Mouse (Mus musculus): ENCODE data around the gene Galns. TPM values are rescaled to one million over a fixed set of nuclear protein-coding genes. Genes with fewer than 3 reads are reported as not detected.

Gene Galns
- 12.0 and 16.6 TPM in 2 replicates for polyA plus RNA-seq (2015; fragmentation: Nextera tagmentation; extraction: Ambion mirVana)

GRCm38 (mm10) chr8:122611295-122612133 lies at the start of gene Galns, which contains the start of gene Trappc2l:
Gene Galns (minus strand): TSS chr8:122611463.
Gene Trappc2l (plus strand): TSS chr8:122611640.
- Histone ChIP-seq H3K4me2 (peak within 1 kb of the TSS; percentile 96), H3K9ac (peak within 1 kb of the TSS; percentile 64), H3K4me3 (peak within 1 kb of the TSS; percentile 72), H3K9me3 (no peaks in the 10 kb centered on the region), H3K27me3 (no peaks in the 10 kb centered on the region), H3K36me3 (peaks cover 22% of the 10 kb centered on the region), H3K4me1 (peaks cover 32% of the 10 kb centered on the region), H3K27ac (peak within 1 kb of the TSS; percentile 78)
- under 1% methylated on average over 57 of the region's 57 CpGs for WGBS
- ATAC-seq (ENCODE audit: insufficient number of reproducible peaks, low FRiP score, low TSS enrichment, low read depth) = peak; percentile 97

DNA sequence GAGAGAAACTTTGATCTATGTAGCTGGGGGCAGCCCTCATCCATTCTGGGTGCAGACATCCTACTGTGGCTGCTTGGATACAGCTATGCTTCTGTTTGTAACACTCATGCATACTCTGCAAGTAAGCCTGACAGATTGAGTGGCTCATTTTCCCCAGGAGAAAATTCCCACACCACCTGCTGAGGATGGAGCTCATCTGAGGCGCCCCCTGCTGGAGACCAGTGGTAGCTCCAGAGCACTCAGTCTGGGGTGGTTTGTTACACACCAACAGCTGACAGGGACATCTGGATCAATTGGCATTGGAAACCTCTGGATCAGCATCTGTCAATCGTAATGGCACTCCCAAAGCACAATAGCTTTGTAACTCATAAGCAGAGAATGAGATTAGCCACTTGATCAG lies 48.8 kb upstream of the Galns start:
- 74% methylated on average over 2 of the region's 2 CpGs for WGBS
- Histone ChIP-seq H3K36me3 (no peaks in the 10 kb centered on the region), H3K27ac (no peak overlapping the region), H3K4me2 (no peak overlapping the region), H3K9ac (no peak overlapping the region), H3K9me3 (no peaks in the 10 kb centered on the region), H3K4me1 (peaks cover 79% of the 10 kb centered on the region), H3K27me3 (no peaks in the 10 kb centered on the region), H3K4me3 (no peak overlapping the region)
- ATAC-seq (ENCODE audit: insufficient number of reproducible peaks, low FRiP score, low TSS enrichment, low read depth) = no peak

GRCm38 (mm10) chr8:122658807-122659160 lies 47.5 kb upstream of the Galns start:
- H3K36me3 ChIP-seq = no peaks in the 10 kb centered on the region

DNA sequence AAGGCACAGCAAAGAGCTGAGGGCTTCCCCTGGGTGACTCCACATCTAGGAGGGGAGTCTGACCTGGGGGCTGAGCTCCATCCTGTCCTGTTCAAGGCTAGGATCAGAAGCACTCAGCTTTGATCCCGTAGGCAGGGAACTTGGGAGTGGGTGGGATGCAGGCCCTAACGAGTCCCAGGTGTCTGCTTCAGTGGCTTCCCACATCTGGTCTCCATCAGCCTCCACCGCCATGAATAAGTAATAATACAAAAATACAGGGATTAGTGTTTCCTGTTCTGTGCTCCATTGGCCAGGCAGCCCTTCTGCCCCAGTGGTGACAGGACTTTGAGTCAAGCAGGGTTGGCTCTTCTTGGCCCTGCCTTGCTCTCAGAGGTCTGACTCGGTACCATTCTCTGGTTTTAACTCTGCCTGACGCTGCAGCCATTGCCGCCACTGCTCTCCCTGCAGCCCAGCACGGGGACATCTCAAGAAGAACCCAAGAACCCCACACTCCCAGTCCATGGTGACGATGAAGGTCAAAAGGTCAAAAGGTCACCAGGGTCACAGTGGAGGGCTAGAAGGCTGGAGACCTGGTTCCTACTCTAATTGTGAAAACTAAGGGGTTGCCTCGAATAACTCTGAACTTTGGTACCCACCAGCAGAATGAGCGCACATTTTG lies 47.0 kb upstream of the Galns start:
- no peak for ATAC-seq (ENCODE audit: insufficient number of reproducible peaks, low FRiP score, low TSS enrichment, low read depth)
- Histone ChIP-seq H3K4me1 (peaks cover 73% of the 10 kb centered on the region), H3K4me2 (peak overlapping the region; percentile 25; the same call in 1 of the 2 replicates), H3K4me3 (no peak overlapping the region), H3K9ac (no peak overlapping the region), H3K27ac (peak overlapping the region; percentile 80), H3K27me3 (no peaks in the 10 kb centered on the region), H3K36me3 (no peaks in the 10 kb centered on the region), H3K9me3 (no peaks in the 10 kb centered on the region)
- 29% methylated on average over 10 of the region's 10 CpGs for WGBS

More at GRCm38 (mm10) chr8:122658807-122659160, 47.5 kb upstream of the Galns start:
- Histone ChIP-seq H3K27ac (peak overlapping the region; percentile 80), H3K9me3 (no peaks in the 10 kb centered on the region), H3K27me3 (no peaks in the 10 kb centered on the region), H3K9ac (no peak overlapping the region), H3K4me3 (no peak overlapping the region), H3K4me2 (peak overlapping the region; percentile 25; the same call in 1 of the 2 replicates), H3K4me1 (peaks cover 73% of the 10 kb centered on the region)
- ATAC-seq (ENCODE audit: insufficient number of reproducible peaks, low FRiP score, low TSS enrichment, low read depth) = no peak
- WGBS = 19% methylated on average over 9 of the region's 9 CpGs

DNA sequence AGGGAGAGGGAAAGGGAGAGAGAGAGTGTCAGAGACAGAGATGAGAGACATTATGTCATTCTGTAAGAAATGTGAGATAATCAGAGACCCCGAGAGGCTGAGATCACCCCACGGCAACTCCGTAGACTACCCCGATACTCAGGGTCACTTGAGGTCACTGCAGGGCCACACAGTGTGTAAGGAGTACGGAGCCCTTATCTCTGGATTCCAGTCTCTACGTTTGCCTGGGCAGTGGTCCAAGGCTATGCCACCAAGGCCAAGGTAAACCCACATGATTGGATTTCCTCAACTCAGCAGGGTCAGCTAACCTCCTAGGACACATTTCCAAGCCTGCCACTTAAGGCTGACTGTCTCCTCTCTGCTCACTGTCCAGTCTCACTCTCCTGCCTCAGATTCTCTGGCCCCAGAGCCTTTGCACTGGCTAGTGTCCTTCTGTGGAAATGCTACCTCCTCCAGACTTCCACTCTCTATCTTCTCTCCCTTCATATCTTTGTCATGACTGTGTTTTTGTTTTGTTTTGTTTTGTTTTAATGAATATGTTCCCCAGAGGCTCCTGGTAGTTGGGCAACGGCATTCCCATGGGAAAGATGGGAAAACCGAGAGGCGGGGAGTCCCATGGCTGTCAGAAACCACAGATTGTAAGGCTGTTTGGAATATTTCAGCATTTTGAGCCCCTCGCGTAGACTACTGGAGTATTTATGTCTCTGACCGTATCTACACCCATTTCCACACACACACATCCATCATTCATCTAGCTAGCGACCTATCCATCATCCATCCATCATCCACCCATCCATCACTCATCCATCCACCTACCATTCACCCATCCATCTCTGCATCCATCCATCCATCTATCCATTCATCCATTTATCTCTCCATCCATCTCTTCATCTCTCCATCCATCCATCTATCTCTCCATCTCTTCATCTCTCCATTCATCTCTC lies 45.1 kb upstream of the Galns start:
- Histone ChIP-seq H3K27ac (no peak overlapping the region), H3K27me3 (peaks cover 4% of the 10 kb centered on the region; the same call in 1 of the 2 replicates), H3K36me3 (no peaks in the 10 kb centered on the region), H3K4me3 (no peak overlapping the region), H3K4me1 (peaks cover 65% of the 10 kb centered on the region), H3K9ac (no peak overlapping the region), H3K4me2 (no peak overlapping the region), H3K9me3 (no peaks in the 10 kb centered on the region)
- 73% methylated on average over 13 of the region's 13 CpGs for WGBS
- ATAC-seq (ENCODE audit: insufficient number of reproducible peaks, low FRiP score, low TSS enrichment, low read depth) = no peak

DNA sequence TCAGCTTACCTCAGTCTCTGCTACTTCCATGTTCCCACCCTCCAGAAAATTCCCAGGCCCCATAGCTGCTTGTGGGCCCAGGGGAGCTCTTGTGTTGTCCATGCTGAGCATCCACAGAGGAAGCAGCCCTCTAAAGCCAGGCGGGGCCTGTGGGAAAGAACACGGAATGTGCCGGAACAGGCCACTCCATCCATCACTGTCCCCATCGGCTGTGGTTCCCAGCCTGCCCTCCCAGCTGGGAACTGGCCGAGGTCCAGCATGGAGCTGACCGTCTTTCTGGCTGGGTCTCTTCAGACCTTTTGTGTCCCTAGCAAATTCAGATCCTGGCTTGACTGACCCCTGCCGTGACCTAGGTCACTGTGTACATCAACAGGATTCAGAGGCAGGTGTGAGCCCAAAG lies 43.5 kb upstream of the Galns start:
- H3K9ac ChIP-seq = no peak overlapping the region
- no peaks in the 10 kb centered on the region for H3K36me3 ChIP-seq
- no peak overlapping the region for H3K4me2 ChIP-seq
- WGBS = 56% methylated on average over 7 of the region's 7 CpGs
- peaks cover 54% of the 10 kb centered on the region for H3K4me1 ChIP-seq
- no peak overlapping the region for H3K4me3 ChIP-seq
- H3K27me3 ChIP-seq = peaks cover 6% of the 10 kb centered on the region; the same call in 1 of the 2 replicates
- no peak overlapping the region for H3K27ac ChIP-seq
- ATAC-seq (ENCODE audit: insufficient number of reproducible peaks, low FRiP score, low TSS enrichment, low read depth) = no peak
- no peaks in the 10 kb centered on the region for H3K9me3 ChIP-seq

DNA sequence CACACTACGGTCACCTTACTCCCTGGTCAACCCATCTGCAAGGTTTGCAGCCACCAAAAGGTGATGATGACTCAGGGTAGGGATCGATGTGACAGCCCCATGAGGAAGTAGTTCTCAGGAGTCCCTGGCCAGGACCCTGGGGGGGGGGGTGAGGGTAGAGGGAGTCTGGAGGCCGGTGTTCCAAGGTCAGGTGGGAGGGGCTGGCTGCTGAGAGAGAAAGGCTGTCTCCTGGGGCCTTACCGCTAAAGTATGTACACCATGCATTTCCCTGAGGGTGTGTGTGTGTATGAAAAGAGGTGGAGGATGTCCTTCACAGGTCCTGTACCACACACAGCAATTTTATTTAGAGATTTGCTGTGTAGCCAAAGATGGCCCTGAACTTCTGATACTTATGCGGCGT lies 41.4 kb upstream of the Galns start:
- H3K4me1 ChIP-seq = peaks cover 47% of the 10 kb centered on the region
- no peak overlapping the region for H3K4me3 ChIP-seq
- H3K9me3 ChIP-seq = no peaks in the 10 kb centered on the region
- no peak for ATAC-seq (ENCODE audit: insufficient number of reproducible peaks, low FRiP score, low TSS enrichment, low read depth)
- no peaks in the 10 kb centered on the region for H3K36me3 ChIP-seq
- 61% methylated on average over 6 of the region's 6 CpGs for WGBS
- H3K4me2 ChIP-seq = no peak overlapping the region
- H3K9ac ChIP-seq = no peak overlapping the region
- peaks cover 6% of the 10 kb centered on the region; the same call in 1 of the 2 replicates for H3K27me3 ChIP-seq
- H3K27ac ChIP-seq = no peak overlapping the region

- peaks cover 44% of the 10 kb centered on the region for H3K4me1 ChIP-seq
- ATAC-seq (ENCODE audit: insufficient number of reproducible peaks, low FRiP score, low TSS enrichment, low read depth) = peak; percentile 46; the same call in 1 of the 2 replicates
These were observed 40.2 kb upstream of the Galns start for GRCm38 (mm10) chr8:122651326-122651921.

DNA sequence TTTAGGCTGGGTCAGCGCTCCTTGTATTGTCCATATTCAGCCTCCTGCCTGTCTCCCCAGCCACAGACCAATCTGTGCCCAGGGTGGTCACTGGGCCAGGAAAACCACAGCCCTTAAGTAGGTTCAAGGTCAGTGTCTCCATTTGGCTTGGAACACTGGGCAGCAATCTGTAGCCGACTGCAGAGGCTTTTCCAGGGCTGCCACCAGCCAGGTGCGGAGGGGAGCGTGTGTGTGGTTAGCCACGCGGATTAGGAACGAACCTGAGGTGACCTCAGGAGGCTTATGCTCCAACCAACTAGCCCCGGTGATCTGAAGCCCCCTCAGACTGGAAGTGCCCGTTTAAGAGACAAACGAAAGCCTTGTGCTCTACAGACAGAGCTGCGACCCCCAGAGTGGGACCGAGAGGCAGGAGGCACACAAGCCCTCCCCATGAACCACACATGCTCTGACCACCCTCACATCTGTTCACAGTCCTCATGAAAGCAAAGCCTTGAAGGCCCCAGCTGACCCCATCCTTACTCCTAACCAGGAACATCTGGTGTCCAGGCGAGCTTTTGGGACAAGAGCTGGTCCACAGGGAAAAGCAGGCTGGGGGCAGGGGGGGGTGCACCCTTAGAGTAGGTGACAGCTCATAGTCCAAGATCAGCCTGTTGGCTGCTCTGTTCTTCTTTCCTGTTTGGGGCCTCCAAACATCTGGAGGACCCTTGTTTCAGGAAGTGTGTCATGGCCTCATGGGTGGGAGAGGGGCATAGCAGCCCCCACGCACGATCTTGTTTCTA lies 37.1 kb upstream of the Galns start:
- H3K27me3 ChIP-seq = peaks cover 6% of the 10 kb centered on the region; the same call in 1 of the 2 replicates
- peaks cover 30% of the 10 kb centered on the region for H3K4me1 ChIP-seq
- no peak overlapping the region for H3K9ac ChIP-seq
- H3K27ac ChIP-seq = no peak overlapping the region
- H3K36me3 ChIP-seq = peaks cover 4% of the 10 kb centered on the region
- ATAC-seq (ENCODE audit: insufficient number of reproducible peaks, low FRiP score, low TSS enrichment, low read depth) = no peak
- no peak overlapping the region for H3K4me2 ChIP-seq
- WGBS = 38% methylated on average over 15 of the region's 15 CpGs
- H3K4me3 ChIP-seq = no peak overlapping the region
- no peaks in the 10 kb centered on the region for H3K9me3 ChIP-seq

More at GRCm38 (mm10) chr8:122651326-122651921, 40.2 kb upstream of the Galns start:
- Histone ChIP-seq H3K27ac (no peak overlapping the region), H3K27me3 (peaks cover 6% of the 10 kb centered on the region; the same call in 1 of the 2 replicates), H3K9me3 (no peaks in the 10 kb centered on the region), H3K36me3 (peaks cover 4% of the 10 kb centered on the region; the same call in 1 of the 2 replicates), H3K4me2 (no peak overlapping the region), H3K4me3 (no peak overlapping the region), H3K9ac (no peak overlapping the region)
- 61% methylated on average over 16 of the region's 16 CpGs for WGBS

- no peak for ATAC-seq (ENCODE audit: insufficient number of reproducible peaks, low FRiP score, low TSS enrichment, low read depth)
- Histone ChIP-seq H3K4me1 (peaks cover 28% of the 10 kb centered on the region), H3K9ac (no peak overlapping the region), H3K27me3 (0 out of 2 replicates have a peak, but pooled peaks cover 2% of the 10 kb centered on the region), H3K36me3 (peaks cover 4% of the 10 kb centered on the region), H3K4me2 (no peak overlapping the region), H3K27ac (no peak overlapping the region), H3K9me3 (no peaks in the 10 kb centered on the region), H3K4me3 (no peak overlapping the region)
- 85% methylated on average over 16 of the region's 16 CpGs for WGBS
These were observed 35.1 kb upstream of the Galns start for GRCm38 (mm10) chr8:122646337-122646736.
